Mouse (Mus musculus): ENCODE measurements around the gene Ofcc1. TPM values are rescaled to one million over a fixed set of nuclear protein-coding genes. Genes with fewer than 3 reads are reported as not detected.

Ofcc1 gene
- total and polyA plus RNA-seq, 3 experiments, result 0.27 TPM; not detected in 2

DNA sequence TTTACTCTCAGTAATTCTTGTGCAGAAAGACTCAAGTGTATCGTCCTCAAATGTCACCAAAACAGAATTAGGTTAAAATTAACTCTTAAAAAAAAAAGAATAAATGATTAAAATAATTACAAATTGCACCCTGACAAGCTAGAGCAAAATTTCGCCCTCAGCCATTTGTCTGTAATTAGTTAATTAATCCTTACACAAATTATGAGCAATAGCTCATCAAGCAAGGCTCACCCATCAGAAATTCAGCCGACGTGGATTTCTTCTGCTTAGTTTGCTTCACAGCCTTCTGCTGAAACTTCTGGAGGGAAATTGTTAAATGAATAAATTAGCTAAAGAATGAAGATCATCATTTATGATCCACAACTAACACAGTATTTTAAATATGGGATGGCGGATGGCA is 80.6 kb downstream of the Ofcc1 start:
- H3K4me3 ChIP-seq (ENCODE audit: low read depth, low read length), result no peak overlapping the region
- ATAC-seq (ENCODE audit: extremely low read depth, insufficient number of reproducible peaks, low FRiP score, poor library complexity, severe bottlenecking), result no peak
- no peaks in the 10 kb centered on the region for H3K4me1 ChIP-seq (ENCODE audit: insufficient read depth, low read depth, low read length)
- no peaks in the 10 kb centered on the region for H3K27me3 ChIP-seq (ENCODE audit: insufficient read depth, low read length)
- H3K36me3 ChIP-seq (replicated peaks), result no peaks in the 10 kb centered on the region
- DNase-seq (ENCODE audit: low spot score), result no peak
- H3K9me3 ChIP-seq (replicated peaks), result peaks cover 22% of the 10 kb centered on the region
- no peak for TF ChIP-seq POLR2AphosphoS5 (IDR thresholded peaks at IDR 0.05; ENCODE audit: insufficient replicate concordance, low read depth, low read length)
- TF ChIP-seq GATA2 (IDR thresholded peaks at IDR 0.05; ENCODE audit: borderline replicate concordance, low read depth, low read length), result no peak
- no peak for TF ChIP-seq CTCF (IDR thresholded peaks at IDR 0.05; ENCODE audit: low read depth, low read length)
- TF ChIP-seq TAL1 (conservative IDR thresholded peaks at IDR 0.05; ENCODE audit: low read depth, low read length), result no peak
- no peak for TF ChIP-seq GATA1 (IDR thresholded peaks at IDR 0.05; ENCODE audit: borderline replicate concordance, low read length)

DNA sequence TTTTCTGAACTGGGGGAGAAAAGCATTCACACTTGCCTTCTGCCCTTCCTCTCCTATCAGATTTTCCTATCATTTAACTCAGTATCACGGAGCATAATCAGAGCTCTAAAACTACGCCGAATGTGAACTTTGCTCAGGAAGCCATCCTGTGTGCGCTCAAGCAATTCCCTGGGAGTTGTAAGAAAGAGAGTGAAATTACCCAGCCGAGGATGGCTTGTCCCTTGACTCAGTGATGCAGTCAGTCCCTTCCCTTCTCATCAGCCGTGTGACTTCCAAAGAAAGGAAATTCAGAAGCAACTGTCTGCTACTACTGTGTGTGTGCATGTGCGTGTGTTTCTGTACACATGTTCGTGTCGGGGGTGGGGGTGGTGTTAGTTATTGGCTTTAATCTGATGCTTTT is 93.7 kb downstream of the Ofcc1 start:
- Histone ChIP-seq H3K4me1 (ENCODE audit: insufficient read depth, low read depth, low read length) (no peaks in the 10 kb centered on the region), H3K36me3 (replicated peaks) (no peaks in the 10 kb centered on the region), H3K27me3 (ENCODE audit: insufficient read depth, low read length) (no peaks in the 10 kb centered on the region), H3K9me3 (replicated peaks) (peaks cover 8% of the 10 kb centered on the region), H3K4me3 (ENCODE audit: low read depth, low read length) (no peak overlapping the region)
- DNase-seq (ENCODE audit: low spot score) (no peak), ATAC-seq (ENCODE audit: extremely low read depth, insufficient number of reproducible peaks, low FRiP score, poor library complexity, severe bottlenecking) (no peak)
- no peak for TF ChIP-seq GATA1 (IDR thresholded peaks at IDR 0.05; ENCODE audit: borderline replicate concordance, low read length)
- TF ChIP-seq GATA2 (IDR thresholded peaks at IDR 0.05; ENCODE audit: borderline replicate concordance, low read depth, low read length), result no peak
- no peak for TF ChIP-seq POLR2AphosphoS5 (IDR thresholded peaks at IDR 0.05; ENCODE audit: insufficient replicate concordance, low read depth, low read length)
- TF ChIP-seq TAL1 (conservative IDR thresholded peaks at IDR 0.05; ENCODE audit: low read depth, low read length), result no peak
- TF ChIP-seq CTCF (IDR thresholded peaks at IDR 0.05; ENCODE audit: low read depth, low read length), result no peak

DNA sequence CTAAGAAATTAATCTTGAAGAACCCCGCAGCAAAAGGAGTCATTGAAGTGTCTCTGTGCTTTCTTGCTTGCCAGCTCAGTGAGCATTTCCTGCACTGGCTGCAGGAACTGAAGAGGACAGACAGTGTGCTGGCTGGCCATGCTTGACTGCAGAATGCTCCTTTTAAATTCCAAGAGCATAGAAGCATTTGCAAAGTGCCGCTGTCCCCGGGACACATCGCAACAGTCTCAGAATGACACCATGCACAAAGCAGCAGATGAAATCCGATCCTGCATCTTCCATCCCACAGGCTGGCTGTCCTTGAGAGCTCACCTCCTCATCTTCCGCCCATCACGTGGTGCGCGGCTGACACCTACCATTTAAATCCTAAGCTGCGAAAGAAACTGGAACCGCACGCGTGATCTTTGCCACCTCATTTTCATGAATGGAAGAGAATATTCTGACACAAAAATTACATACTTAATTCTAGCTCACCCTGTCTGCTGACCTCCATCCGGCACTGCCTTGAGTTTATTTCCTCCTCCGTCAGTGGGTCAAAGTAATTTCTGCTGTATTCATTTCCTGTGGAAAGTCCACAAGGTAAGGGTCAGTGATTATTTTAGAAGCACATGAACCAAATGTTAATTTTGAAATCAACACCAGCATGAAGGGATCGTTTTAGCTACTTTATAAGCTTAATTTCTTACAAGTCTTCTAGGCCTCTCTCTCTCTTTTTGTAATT is 98.0 kb downstream of the Ofcc1 start:
- no peak for TF ChIP-seq CTCF (IDR thresholded peaks at IDR 0.05; ENCODE audit: low read depth, low read length)
- TF ChIP-seq GATA1 (IDR thresholded peaks at IDR 0.05; ENCODE audit: borderline replicate concordance, low read length), result no peak
- TF ChIP-seq GATA2 (IDR thresholded peaks at IDR 0.05; ENCODE audit: borderline replicate concordance, low read depth, low read length), result no peak
- no peak for TF ChIP-seq POLR2AphosphoS5 (IDR thresholded peaks at IDR 0.05; ENCODE audit: insufficient replicate concordance, low read depth, low read length)
- no peak for TF ChIP-seq TAL1 (conservative IDR thresholded peaks at IDR 0.05; ENCODE audit: low read depth, low read length)
- Histone ChIP-seq H3K4me3 (ENCODE audit: low read depth, low read length) (no peak overlapping the region), H3K4me1 (ENCODE audit: insufficient read depth, low read depth, low read length) (no peaks in the 10 kb centered on the region), H3K36me3 (replicated peaks) (no peaks in the 10 kb centered on the region), H3K27me3 (ENCODE audit: insufficient read depth, low read length) (no peaks in the 10 kb centered on the region), H3K9me3 (replicated peaks) (peaks cover 10% of the 10 kb centered on the region)
- ATAC-seq (ENCODE audit: extremely low read depth, insufficient number of reproducible peaks, low FRiP score, poor library complexity, severe bottlenecking) (no peak), DNase-seq (ENCODE audit: low spot score) (no peak)

DNA sequence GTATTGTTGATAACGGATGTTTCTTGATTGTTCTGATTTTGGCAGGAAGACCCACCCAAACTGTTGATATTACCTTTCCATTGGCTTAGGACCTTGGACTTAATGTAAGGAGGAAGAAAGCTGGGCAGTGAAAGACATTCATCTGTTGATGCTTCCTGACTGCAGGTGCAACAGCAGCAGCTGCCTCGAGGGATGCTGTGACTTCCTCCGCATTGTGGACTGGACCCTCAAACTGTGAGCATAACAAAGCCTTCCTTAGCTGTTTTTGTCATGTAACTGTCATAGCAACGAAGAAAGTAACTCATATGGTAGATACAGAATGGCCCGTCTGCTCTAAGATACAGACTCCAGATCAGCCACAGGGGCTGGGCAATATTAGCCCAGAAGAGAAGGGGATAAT is 102.5 kb downstream of the Ofcc1 start:
- peaks cover 7% of the 10 kb centered on the region for H3K9me3 ChIP-seq (replicated peaks)
- no peaks in the 10 kb centered on the region for H3K36me3 ChIP-seq (replicated peaks)
- no peak for TF ChIP-seq POLR2AphosphoS5 (IDR thresholded peaks at IDR 0.05; ENCODE audit: insufficient replicate concordance, low read depth, low read length)
- TF ChIP-seq GATA2 (IDR thresholded peaks at IDR 0.05; ENCODE audit: borderline replicate concordance, low read depth, low read length), result no peak
- no peak for TF ChIP-seq GATA1 (IDR thresholded peaks at IDR 0.05; ENCODE audit: borderline replicate concordance, low read length)
- no peak for TF ChIP-seq TAL1 (conservative IDR thresholded peaks at IDR 0.05; ENCODE audit: low read depth, low read length)
- TF ChIP-seq CTCF (IDR thresholded peaks at IDR 0.05; ENCODE audit: low read depth, low read length), result no peak
- ATAC-seq (ENCODE audit: extremely low read depth, insufficient number of reproducible peaks, low FRiP score, poor library complexity, severe bottlenecking) (no peak), DNase-seq (ENCODE audit: low spot score) (no peak)
- no peaks in the 10 kb centered on the region for H3K27me3 ChIP-seq (ENCODE audit: insufficient read depth, low read length)
- H3K4me1 ChIP-seq (ENCODE audit: insufficient read depth, low read depth, low read length), result no peaks in the 10 kb centered on the region
- no peak overlapping the region for H3K4me3 ChIP-seq (ENCODE audit: low read depth, low read length)

DNA sequence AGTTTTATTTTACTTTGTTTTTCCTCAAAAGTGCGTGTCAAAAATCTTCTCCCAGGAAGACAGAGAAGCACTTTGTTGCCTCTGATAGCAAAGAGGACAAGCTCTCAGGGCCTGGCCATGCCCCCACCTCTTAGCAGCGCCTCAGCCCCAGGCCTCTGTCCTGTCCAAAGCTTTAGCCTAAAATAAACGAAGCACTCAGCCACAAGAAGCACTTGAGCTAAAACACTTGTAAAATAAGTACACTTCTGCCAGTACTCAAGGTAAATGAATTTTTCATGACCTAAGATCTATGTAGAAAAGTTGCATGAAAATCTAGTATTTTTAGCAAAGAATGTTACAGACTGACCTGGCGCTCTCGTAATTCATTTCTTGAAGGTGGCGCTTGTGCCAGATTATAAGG is 117.4 kb downstream of the Ofcc1 start:
- no peak overlapping the region for H3K4me3 ChIP-seq (ENCODE audit: low read depth, low read length)
- TF ChIP-seq GATA2 (IDR thresholded peaks at IDR 0.05; ENCODE audit: borderline replicate concordance, low read depth, low read length), result no peak
- ATAC-seq (ENCODE audit: extremely low read depth, insufficient number of reproducible peaks, low FRiP score, poor library complexity, severe bottlenecking), result no peak
- H3K9me3 ChIP-seq (replicated peaks), result peaks cover 6% of the 10 kb centered on the region
- no peaks in the 10 kb centered on the region for H3K36me3 ChIP-seq (replicated peaks)
- DNase-seq (ENCODE audit: low spot score), result no peak
- H3K4me1 ChIP-seq (ENCODE audit: insufficient read depth, low read depth, low read length), result no peaks in the 10 kb centered on the region
- H3K27me3 ChIP-seq (ENCODE audit: insufficient read depth, low read length), result no peaks in the 10 kb centered on the region

DNA sequence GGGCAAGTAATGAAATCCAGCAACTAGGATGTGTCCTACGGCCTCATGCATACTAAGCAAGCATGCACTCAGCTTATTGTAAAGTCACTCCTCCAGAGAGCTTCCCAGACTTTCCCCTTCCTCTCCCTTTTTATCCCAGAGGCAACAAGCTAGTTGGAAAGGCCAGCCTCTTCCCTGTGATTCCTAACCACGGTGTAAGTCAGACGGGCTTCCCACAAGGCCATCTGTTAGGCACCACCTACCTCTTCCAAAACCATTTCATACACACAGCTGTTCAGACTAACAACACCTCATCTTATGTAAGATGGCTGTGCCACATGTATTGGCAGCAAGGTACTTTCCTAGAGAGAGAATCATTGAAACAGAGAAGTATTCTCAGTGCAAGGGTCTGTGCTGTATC is 124.9 kb downstream of the Ofcc1 start:
- H3K36me3 ChIP-seq (replicated peaks), result no peaks in the 10 kb centered on the region
- DNase-seq (ENCODE audit: low spot score), result no peak
- no peak overlapping the region for H3K4me3 ChIP-seq (ENCODE audit: low read depth, low read length)
- H3K9me3 ChIP-seq (replicated peaks), result peaks cover 17% of the 10 kb centered on the region
- ATAC-seq (ENCODE audit: extremely low read depth, insufficient number of reproducible peaks, low FRiP score, poor library complexity, severe bottlenecking), result no peak
- TF ChIP-seq GATA2 (IDR thresholded peaks at IDR 0.05; ENCODE audit: borderline replicate concordance, low read depth, low read length) (no peak), GATA1 (IDR thresholded peaks at IDR 0.05; ENCODE audit: borderline replicate concordance, low read length) (no peak), TAL1 (conservative IDR thresholded peaks at IDR 0.05; ENCODE audit: low read depth, low read length) (no peak), POLR2AphosphoS5 (IDR thresholded peaks at IDR 0.05; ENCODE audit: insufficient replicate concordance, low read depth, low read length) (no peak), CTCF (IDR thresholded peaks at IDR 0.05; ENCODE audit: low read depth, low read length) (no peak)
- no peaks in the 10 kb centered on the region for H3K4me1 ChIP-seq (ENCODE audit: insufficient read depth, low read depth, low read length)
- H3K27me3 ChIP-seq (ENCODE audit: insufficient read depth, low read length), result no peaks in the 10 kb centered on the region

All from G1E (cell line).